Mouse (Mus musculus) urinary bladder, postnatal 4 days (tissue): Measurements from ENCODE around the gene Slc25a10.

Experiments used
- DNase-seq, 2 experiments: peaks; one replicate each; pipeline ENCODE4 v3.0.0; 2021 to 2022; ENCODE audit warnings: low spot score in 2 of 2

Slc25a10 gene

DNA sequence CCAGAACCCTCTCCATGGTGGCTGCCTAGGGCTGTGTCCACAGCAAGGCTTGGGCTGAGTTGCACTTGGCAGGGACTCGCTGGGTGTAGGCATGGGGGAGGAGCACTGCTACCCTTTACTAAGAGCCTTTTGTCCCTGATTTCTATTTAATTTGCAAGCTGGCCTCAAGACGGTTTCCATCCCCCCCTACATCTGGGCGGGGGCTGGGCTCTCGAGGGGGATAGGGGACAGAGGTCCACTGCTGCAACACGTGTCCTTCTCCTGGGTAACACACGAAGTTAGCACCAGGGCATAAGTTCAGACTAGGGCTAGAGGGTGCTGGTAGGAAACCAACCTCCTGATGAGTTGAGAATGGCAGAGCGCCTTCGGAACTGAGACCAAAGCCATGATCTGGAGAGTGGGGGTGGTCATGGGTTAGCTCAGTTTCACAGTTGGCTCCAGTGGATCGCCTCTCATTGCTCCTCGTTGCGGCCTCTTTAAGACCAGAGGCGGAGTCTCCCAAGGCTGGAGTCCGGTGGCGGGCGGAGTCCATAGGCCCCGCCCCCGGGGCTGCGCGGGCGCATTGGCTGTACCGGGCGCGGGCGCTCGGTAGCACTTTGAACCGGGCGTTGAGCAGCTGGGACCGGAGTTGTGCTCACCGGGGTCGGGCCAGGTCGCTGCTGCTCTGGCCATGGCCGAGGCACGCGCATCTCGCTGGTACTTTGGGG, at the start of gene Slc25a10:
Slc25a10 (plus strand) TSS at position 524 of the 707 bp plus-strand sequence.
- peak; percentile 82 to 88 for DNase-seq

GRCm38 (mm10) chr11:120442344-120442743, 49.3 kb upstream of the Slc25a10 start, which contains the start of gene Tspan10:
Tspan10 (plus strand) TSS chr11:120442644.
- no peak for DNase-seq

DNA sequence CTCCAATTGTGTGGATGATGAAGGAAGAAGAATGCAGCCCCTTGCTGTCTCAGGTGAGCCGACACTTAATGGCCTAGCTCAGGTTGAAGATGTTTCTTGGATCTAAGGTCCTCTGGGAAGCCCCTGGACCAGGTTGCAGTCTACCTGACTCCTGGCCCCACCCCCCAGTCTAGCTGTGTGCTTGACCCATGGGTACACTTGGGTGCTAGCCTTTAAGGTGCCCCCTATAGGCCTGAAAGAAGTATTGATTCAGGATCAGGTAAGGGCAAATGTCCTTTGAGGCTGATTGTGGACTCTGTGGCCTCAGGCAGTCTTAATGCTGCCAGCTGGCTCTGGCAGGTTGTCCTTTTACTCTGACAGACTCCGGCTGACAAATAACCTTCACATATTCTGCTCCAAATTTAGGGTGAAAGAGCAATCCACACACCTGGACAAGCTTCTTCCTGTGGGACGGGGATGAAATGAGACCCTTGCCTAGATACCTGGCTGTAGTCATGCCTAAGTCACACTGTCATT, 48.8 kb upstream of the Slc25a10 start:
- DNase-seq: no peak

- no peak for DNase-seq
Observed at GRCm38 (mm10) chr11:120444106-120444505, 47.5 kb upstream of the Slc25a10 start.

DNA sequence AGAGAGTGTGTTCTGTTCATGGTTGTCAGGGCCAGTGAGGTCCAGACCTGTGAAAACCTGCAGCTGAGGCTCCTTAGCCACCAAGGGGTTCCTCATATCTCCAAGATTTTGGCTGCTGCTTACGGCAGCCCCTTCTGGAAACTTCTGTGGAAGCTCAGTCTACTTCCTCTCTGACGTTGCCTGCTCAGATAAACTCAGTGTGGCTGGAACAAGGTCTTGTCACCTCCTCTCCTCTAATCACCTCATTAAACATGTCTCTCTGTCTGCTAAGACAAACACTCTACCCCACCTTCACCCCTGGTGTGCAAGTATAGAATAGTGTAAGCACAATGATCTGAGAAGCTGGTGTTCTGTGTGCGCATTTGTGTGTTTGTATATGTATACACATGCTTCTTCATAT, 46.2 kb upstream of the Slc25a10 start:
- DNase-seq: no peak

DNA sequence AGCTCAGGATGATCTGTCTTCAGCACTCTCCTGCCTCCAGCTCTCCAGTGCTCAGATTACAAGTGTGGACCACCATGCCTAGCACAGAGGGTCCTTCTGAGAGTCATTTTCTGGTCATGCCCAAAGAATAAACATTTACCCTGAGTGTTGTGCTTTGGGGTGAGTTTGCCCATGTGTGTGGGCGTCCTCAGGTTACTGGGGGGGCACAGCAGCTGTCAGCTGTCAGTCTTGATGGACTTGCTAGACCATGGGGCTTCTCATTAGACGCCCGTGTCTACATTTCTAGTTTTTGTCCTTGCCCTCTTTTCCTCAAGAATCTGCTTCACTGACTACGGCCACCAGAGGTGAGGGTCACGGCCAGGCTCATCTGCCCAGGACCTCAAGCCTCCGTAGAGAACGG, 44.5 kb upstream of the Slc25a10 start:
- DNase-seq: no peak

- no peak for DNase-seq
Observed at GRCm38 (mm10) chr11:120452246-120452645, 39.4 kb upstream of the Slc25a10 start.

DNA sequence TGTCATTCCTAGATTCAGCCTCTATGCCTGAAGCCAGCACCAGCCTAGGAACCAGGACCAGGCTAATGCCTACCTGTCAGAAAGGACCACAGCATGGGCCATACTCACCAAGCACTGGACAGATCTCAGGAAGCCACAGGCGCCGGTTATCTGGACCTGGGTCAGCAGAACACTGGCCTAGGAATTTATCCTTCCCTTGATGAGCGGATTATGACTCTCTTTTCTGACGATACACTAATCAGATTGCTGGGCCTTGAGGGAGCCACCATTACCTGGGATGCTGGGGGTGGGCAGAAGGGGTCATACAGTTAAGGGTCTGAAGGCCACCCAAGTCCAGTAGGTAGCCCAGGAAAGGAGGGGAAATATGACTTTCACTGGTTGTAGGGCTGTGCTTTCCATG, 38.3 kb upstream of the Slc25a10 start, which contains the start of gene Pde6g:
Pde6g (minus strand) TSS at position 195 of the 400 bp plus-strand sequence.
- DNase-seq: no peak

DNA sequence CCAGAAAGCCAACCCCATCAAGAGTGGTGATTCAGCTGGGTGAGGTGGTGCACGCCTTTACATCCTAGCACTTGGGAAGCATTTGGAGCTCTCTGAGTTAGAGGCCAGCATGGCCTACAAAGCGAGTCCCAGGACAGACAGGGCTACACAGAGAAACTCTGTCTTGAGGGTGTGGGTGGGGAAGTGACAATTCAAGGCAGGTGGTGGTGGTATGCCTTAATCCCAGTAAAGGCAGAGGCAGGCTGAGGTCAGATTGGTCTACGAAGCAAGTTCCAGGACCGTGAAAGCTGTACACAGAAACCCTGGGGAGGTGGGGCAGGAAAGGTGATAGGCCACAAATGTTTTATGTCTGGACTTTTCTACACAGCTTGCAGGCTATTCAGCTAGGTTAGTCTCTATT, 36.7 kb upstream of the Slc25a10 start:
- DNase-seq: no peak

DNA sequence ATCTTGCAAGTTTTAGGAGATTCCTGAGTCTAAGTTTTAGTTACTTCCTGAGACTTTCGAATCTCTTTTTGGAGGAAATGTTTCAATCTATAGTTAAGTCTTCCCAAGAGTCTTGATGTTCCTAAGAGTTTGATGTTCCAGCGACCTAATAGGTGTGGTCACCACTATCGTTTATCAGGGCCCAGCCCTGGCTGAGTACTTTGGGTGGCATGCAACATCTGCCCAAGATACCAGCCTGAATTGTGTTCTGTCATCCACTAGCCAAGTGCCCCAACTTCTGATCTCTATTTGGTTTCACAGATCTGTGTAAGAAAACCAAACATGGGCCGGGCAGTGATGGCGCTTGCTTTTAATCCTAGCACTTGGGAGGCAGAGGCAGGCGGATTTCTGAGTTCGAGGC, 36.2 kb upstream of the Slc25a10 start:
- no peak for DNase-seq

GRCm38 (mm10) chr11:120457370-120457769, 34.3 kb upstream of the Slc25a10 start:
- DNase-seq: no peak

GRCm38 (mm10) chr11:120457772-120458751, 33.6 kb upstream of the Slc25a10 start, which contains the start of the genes Oxld1 and Ccdc137:
Oxld1 (minus strand) TSS chr11:120458068.
Ccdc137 (plus strand) TSS chr11:120458115.
- peak; percentile 70 to 71 for DNase-seq

DNA sequence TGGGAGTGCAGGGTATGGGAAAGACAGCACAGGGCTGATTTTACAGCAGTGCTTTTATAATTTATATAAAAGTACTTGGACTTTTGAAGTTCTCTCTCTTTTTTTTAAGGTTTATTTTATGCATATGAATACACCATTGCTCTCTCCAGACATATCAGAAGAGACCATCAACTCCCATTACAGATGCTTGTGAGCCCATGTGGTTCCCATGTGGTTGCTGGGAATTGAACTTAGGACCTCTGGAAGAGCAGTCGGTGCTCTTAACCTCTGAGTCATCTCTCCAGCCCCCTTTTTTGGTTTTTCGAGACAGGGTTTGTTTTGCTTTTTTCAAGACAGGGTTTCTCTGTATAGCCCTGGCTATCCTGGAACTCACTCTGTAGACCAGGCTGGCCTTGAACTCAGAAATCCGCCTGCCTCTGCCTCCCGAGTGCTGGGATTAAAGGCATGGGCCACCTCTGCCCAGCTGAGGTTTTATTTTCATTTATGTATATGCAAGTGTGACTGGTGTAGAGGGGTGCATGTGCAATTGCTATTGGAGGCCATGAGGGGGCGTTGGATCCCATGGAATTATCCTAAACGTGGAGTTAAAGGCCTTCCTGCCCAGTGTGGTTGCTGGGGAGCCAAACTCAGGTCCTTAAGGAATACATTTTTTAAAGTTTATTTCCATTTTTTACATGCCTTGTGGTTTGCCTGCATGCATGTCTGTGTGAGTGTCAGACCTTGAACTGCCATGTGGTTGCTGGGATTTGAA, 32.6 kb upstream of the Slc25a10 start:
- DNase-seq: no peak

DNA sequence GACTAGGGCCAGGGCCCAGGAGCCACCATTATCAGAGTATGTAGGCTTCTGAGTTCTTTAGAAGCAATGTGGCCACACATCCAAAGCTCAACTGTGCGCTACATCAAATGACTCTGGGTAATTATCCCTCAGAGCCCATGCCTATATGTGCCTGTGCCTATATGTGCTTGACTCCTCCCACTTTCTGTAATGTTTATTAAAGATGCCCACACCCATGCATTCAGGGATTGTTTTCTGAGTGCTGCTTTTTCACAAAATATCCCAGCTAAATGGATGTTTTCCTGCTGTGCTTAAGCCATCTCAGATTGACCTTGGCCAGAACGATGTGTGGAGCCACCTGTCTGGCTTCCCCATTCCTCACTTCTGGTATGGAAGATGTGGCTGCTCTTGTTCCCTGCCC, 28.1 kb upstream of the Slc25a10 start:
- DNase-seq: no peak

DNA sequence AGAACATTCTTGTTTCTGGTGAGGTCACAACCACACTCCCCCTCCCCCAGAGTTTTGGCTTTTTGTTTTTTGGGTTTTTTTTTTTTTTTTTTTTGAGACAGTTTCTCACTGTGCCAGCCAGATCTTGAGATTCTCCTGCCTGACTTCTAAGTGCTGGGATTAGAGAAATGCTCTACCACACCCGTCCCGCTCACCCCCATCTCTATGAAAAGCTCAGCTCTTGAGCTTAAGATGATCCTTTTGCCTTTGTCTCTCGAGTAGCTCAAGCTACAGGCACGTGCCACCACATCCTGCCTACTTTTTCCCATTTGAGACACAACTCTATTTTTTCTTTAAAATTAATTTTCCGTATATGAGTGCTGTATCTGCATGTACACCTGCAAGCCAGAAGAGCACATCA, 27.3 kb upstream of the Slc25a10 start:
- no peak for DNase-seq

DNA sequence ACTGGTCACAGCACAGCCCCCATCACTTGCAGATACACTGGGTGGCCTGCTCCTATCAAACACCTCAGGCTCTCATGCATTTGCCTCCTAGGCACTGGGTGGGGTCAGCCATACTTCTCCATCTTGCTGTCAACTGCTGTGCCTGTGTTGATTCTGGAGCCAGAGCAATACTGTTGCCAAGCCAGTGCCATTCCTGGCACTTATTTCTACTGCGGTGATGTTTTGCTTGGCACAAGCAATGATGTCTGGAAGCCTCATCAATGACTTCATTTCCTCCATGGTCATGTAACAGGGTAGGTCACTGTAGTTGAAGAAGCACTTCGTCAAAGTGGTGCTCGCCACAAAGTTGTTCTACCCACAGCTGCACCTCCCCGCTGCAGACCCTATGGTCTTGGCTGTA, 26.1 kb upstream of the Slc25a10 start:
- DNase-seq: no peak

DNA sequence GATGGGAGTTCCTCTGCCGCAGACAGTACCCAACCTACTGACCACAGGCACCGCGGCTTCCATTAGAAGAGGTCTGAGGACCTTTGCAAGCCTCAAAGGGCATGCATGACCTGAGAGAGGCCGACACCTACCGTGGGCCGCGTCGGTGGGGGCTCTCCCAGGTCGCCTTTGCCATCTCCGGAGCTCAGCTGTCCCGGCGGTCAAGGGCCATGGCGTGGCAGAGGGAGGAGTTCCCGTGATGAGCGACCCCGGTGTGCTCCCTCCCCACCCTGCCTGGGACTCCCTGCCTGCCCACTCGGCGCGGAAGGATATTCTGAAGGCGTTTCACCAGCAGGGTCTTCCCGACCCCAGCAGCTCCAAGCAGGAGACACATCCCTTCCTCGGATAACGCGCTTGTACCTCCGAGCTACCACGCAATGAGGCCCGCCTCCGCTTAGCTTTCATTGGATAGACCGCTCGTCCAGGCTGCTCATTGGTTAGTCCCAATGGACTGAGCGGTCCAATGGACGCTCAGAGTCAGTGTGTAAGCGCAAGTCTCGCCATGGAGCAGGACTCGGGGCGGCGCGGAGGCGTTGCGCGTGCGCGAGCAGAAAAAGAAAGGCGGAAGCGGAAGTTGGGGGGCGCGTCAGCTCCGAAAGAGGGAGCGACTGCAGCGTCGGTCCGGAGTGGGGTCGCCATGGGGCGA, 24.4 kb upstream of the Slc25a10 start, which contains the start of gene Arl16:
Arl16 (minus strand) TSS at position 557 of the 685 bp plus-strand sequence.
- DNase-seq: peak; percentile 91 to 94

- DNase-seq: no peak
Observed at GRCm38 (mm10) chr11:120467736-120468092, 23.9 kb upstream of the Slc25a10 start.

- DNase-seq: no peak
Observed at GRCm38 (mm10) chr11:120472052-120472451, 19.6 kb upstream of the Slc25a10 start.

GRCm38 (mm10) chr11:120483448-120483934, 8.1 kb upstream of the Slc25a10 start:
- no peak for DNase-seq
